Mouse (Mus musculus) forebrain, embryonic 11.5 days (tissue): ENCODE measurements around the gene Tspan12. TPM values are rescaled to one million over a fixed set of nuclear protein-coding genes. Genes with fewer than 3 reads are reported as not detected.

ENCODE experiments used
- ATAC-seq: fragments of 200-750 bp; cut with Nextera tagmentation; replicated peaks from 2 replicates; pipeline ENCODE4 v1.8.0; 2017; ENCODE audit warnings: moderate TSS enrichment; ENCODE audit not compliant: low FRiP score
- DNase-seq: peaks from one replicate; pipeline ENCODE4 v3.0.0-alpha.2; 2017; ENCODE audit warnings: low spot score
- H3K27ac ChIP-seq: fragments of 300-500 bp; sonication (generic); 2 replicates; pipeline ENCODE4 v1.5.1; 2014; ENCODE audit warnings: low read depth, low read length
- H3K27me3 ChIP-seq: fragments of 300-500 bp; sonication (generic); 2 replicates; pipeline ENCODE4 v1.6.1; 2014; ENCODE audit warnings: mild to moderate bottlenecking, low read length, mixed read lengths; ENCODE audit not compliant: control insufficient read depth, insufficient read depth
- H3K36me3 ChIP-seq: fragments of 300-500 bp; sonication (generic); 2 replicates; pipeline ENCODE4 v1.6.1; 2014; ENCODE audit warnings: mild to moderate bottlenecking, low read length, moderate library complexity, mixed read lengths; ENCODE audit not compliant: control insufficient read depth, insufficient read depth
- H3K4me1 ChIP-seq: fragments of 300-500 bp; sonication (generic); replicated peaks from 2 replicates; pipeline ENCODE4 v1.6.1; 2014; ENCODE audit warnings: low read length, mixed read lengths; ENCODE audit not compliant: control insufficient read depth, insufficient read depth
- H3K4me2 ChIP-seq: fragments of 300-500 bp; sonication (generic); 2 replicates; pipeline ENCODE4 v1.6.1; 2014; ENCODE audit warnings: low read depth, mild to moderate bottlenecking, low read length, moderate library complexity, mixed read lengths; ENCODE audit not compliant: severe bottlenecking
- H3K4me3 ChIP-seq: fragments of 300-500 bp; sonication (generic); 2 replicates; pipeline ENCODE4 v1.5.1; 2014; ENCODE audit warnings: low read depth, low read length
- H3K9ac ChIP-seq: fragments of 300-500 bp; sonication (generic); 2 replicates; pipeline ENCODE4 v1.6.1; 2014; ENCODE audit warnings: low read length
- H3K9me3 ChIP-seq: fragments of 300-500 bp; sonication (generic); 2 replicates; pipeline ENCODE4 v1.6.1; 2016; ENCODE audit warnings: low read length, mixed read lengths; ENCODE audit not compliant: control insufficient read depth
- WGBS: fragments of 180-500 bp; shearing (Covaris S2); extraction: QIAGEN DNeasy Blood & Tissue Kit; methylation state at CpG from one replicate; pipeline ENCODE4 v1.1.7; 2014; 5-methylcytosine and 5-hydroxymethylcytosine counted together
- polyA plus RNA-seq: library from polyadenylated mRNA; unstranded; fragments of >200 nt; fragmentation: Nextera tagmentation; extraction: Ambion mirVana; gene quantifications from 2 replicates; pipeline ENCODE4 v1.2.1, GENCODE M21; 2014

Gene Tspan12
- polyA plus RNA-seq, 1 experiment from 2014 or later = 63.5 TPM

- WGBS = 70% methylated on average over 10 of the region's 10 CpGs
These were observed 13.0 kb downstream of the Tspan12 start for GRCm38 (mm10) chr6:21839244-21839814.

DNA sequence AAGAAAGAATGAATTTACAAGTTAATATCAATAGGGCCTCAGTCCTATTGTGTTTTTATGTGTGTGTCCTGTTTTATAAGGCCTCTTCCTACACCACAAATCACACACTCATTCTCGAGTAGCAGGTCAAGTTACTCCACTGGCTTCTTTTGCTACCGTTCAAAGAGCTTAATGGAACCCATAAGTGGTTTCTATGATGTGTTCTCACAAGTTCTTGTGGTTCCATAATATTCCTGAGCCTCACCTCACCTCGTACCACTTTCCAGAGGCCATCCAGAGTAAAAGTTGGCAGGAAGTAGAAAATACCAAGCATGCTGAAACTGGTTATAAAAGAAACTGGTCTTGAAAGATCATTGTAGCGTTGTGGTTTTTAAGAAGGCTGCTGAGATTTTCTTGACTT is 18.8 kb downstream of the Tspan12 start:
- 90% methylated on average over 4 of the region's 4 CpGs for WGBS
- H3K4me3 ChIP-seq = no peak overlapping the region
- DNase-seq = no peak
- no peaks in the 10 kb centered on the region for H3K4me1 ChIP-seq
- ATAC-seq = no peak
- H3K27me3 ChIP-seq = no peaks in the 10 kb centered on the region
- H3K36me3 ChIP-seq = peaks cover 3% of the 10 kb centered on the region; the same call in 1 of the 2 replicates
- H3K9me3 ChIP-seq = no peaks in the 10 kb centered on the region
- no peak overlapping the region for H3K27ac ChIP-seq
- no peak overlapping the region for H3K4me2 ChIP-seq
- no peak overlapping the region for H3K9ac ChIP-seq

More at GRCm38 (mm10) chr6:21839244-21839814, 13.0 kb downstream of the Tspan12 start:
- Histone ChIP-seq H3K9ac (no peak overlapping the region), H3K27me3 (no peaks in the 10 kb centered on the region), H3K4me2 (no peak overlapping the region), H3K4me1 (peaks cover 8% of the 10 kb centered on the region), H3K36me3 (peaks cover under 1% of the 10 kb centered on the region; the same call in 1 of the 2 replicates), H3K27ac (peak overlapping the region; percentile 37; the same call in 1 of the 2 replicates), H3K9me3 (no peaks in the 10 kb centered on the region), H3K4me3 (no peak overlapping the region)
- ATAC-seq (peak; percentile 61), DNase-seq (no peak)

GRCm38 (mm10) chr6:21831871-21832270 is 20.4 kb downstream of the Tspan12 start:
- Histone ChIP-seq H3K4me2 (no peak overlapping the region), H3K4me1 (no peaks in the 10 kb centered on the region), H3K9me3 (no peaks in the 10 kb centered on the region), H3K36me3 (peaks cover 3% of the 10 kb centered on the region; the same call in 1 of the 2 replicates), H3K27me3 (no peaks in the 10 kb centered on the region), H3K9ac (no peak overlapping the region), H3K4me3 (no peak overlapping the region), H3K27ac (no peak overlapping the region)
- 91% methylated on average over 3 of the region's 3 CpGs for WGBS
- ATAC-seq (no peak), DNase-seq (no peak)

GRCm38 (mm10) chr6:21830931-21831330 is 21.4 kb downstream of the Tspan12 start:
- H3K4me2 ChIP-seq = no peak overlapping the region
- 77% methylated on average over 6 of the region's 6 CpGs for WGBS
- DNase-seq = no peak

GRCm38 (mm10) chr6:21829930-21830329 is 22.4 kb downstream of the Tspan12 start:
- Histone ChIP-seq H3K4me1 (no peaks in the 10 kb centered on the region), H3K9ac (no peak overlapping the region), H3K36me3 (peaks cover 3% of the 10 kb centered on the region; the same call in 1 of the 2 replicates), H3K27ac (no peak overlapping the region), H3K27me3 (no peaks in the 10 kb centered on the region), H3K4me2 (no peak overlapping the region), H3K9me3 (no peaks in the 10 kb centered on the region), H3K4me3 (no peak overlapping the region)
- no peak for DNase-seq
- no peak for ATAC-seq
- 87% methylated on average over 7 of the region's 7 CpGs for WGBS

More at GRCm38 (mm10) chr6:21830931-21831330, 21.4 kb downstream of the Tspan12 start:
- H3K4me1 ChIP-seq = no peaks in the 10 kb centered on the region
- H3K9me3 ChIP-seq = no peaks in the 10 kb centered on the region
- H3K27ac ChIP-seq = no peak overlapping the region
- H3K27me3 ChIP-seq = no peaks in the 10 kb centered on the region
- H3K36me3 ChIP-seq = peaks cover 3% of the 10 kb centered on the region; the same call in 1 of the 2 replicates
- ATAC-seq = no peak
- no peak overlapping the region for H3K4me3 ChIP-seq
- no peak overlapping the region for H3K9ac ChIP-seq

GRCm38 (mm10) chr6:21828437-21828836 is 23.9 kb downstream of the Tspan12 start:
- Histone ChIP-seq H3K27ac (no peak overlapping the region), H3K4me1 (no peaks in the 10 kb centered on the region), H3K36me3 (no peaks in the 10 kb centered on the region; the same call in 1 of the 2 replicates), H3K27me3 (no peaks in the 10 kb centered on the region), H3K4me3 (no peak overlapping the region), H3K9me3 (no peaks in the 10 kb centered on the region), H3K4me2 (no peak overlapping the region), H3K9ac (no peak overlapping the region)
- no peak for DNase-seq
- WGBS = 86% methylated on average over 4 of the region's 4 CpGs
- no peak for ATAC-seq

DNA sequence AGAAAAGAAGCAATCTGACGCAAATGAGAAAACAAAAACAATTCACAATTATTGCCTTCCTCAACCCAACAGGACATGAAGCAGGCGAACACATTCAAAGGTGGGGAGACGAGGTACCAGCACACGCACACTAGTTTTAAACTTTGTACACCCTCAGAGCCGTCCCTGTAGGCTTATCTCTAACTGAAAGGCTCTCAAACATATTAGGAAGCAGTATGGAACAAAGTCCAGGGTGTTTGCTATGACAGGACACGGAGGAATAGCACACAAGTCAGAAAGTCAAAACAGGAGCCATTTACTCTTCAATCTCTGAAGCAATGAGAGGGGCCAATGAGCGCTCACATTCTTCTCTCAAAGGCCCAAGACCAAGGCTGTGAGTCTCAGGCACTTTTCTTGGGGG is 24.3 kb downstream of the Tspan12 start:
- Histone ChIP-seq H3K9me3 (no peaks in the 10 kb centered on the region), H3K9ac (no peak overlapping the region), H3K27me3 (no peaks in the 10 kb centered on the region), H3K4me3 (no peak overlapping the region), H3K4me1 (no peaks in the 10 kb centered on the region), H3K4me2 (no peak overlapping the region), H3K36me3 (no peaks in the 10 kb centered on the region; the same call in 1 of the 2 replicates), H3K27ac (no peak overlapping the region)
- no peak for ATAC-seq
- WGBS = 88% methylated on average over 7 of the region's 7 CpGs
- no peak for DNase-seq

DNA sequence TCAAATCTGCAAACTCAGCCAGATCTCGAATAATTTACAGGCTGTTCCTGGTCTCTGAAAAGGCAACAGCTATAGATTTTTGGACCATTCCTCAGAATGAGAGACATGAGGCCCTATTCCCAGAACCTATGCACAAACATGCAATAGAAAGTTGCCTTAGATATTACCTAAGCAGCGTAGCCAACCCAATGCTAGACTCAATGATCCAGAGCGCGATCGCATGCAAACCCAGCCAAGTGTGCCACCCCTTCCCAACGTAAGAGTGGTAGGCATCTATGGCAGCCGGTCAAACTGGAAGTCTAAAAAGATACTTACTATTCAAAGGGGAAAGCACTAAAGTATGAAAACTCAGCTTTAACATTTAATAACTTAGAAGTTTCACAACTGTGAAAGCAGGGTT is 28.6 kb downstream of the Tspan12 start:
- Histone ChIP-seq H3K27ac (no peak overlapping the region), H3K9ac (no peak overlapping the region), H3K4me1 (no peaks in the 10 kb centered on the region), H3K9me3 (no peaks in the 10 kb centered on the region), H3K4me3 (no peak overlapping the region), H3K4me2 (no peak overlapping the region), H3K36me3 (no peaks in the 10 kb centered on the region), H3K27me3 (no peaks in the 10 kb centered on the region)
- DNase-seq (no peak), ATAC-seq (no peak)
- WGBS = 96% methylated on average over 7 of the region's 7 CpGs

DNA sequence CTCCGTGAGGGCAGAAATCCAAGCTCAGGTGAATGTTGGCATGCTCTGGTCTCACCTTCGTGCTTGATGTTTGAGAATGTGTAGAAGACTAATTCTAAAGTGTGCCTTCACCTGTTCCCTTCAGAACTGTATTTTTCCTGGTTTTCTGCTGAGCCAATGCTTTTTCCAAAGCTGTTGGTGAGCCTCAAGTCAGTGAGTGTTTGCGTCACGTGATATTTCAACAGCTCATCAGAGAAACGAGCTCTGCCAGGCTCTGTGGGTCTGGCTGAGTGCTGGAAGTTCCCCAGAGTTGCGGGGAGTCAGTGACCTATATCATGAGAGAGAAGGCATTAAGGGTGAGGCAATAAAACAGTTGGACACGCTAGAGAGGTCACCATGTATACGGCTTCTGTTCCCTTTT is 29.0 kb downstream of the Tspan12 start:
- DNase-seq = no peak
- no peak overlapping the region for H3K9ac ChIP-seq
- no peak for ATAC-seq
- no peaks in the 10 kb centered on the region for H3K4me1 ChIP-seq
- WGBS = 83% methylated on average over 8 of the region's 8 CpGs
- H3K27me3 ChIP-seq = no peaks in the 10 kb centered on the region
- H3K36me3 ChIP-seq = no peaks in the 10 kb centered on the region
- no peak overlapping the region for H3K4me3 ChIP-seq
- no peaks in the 10 kb centered on the region for H3K9me3 ChIP-seq
- H3K4me2 ChIP-seq = no peak overlapping the region
- no peak overlapping the region for H3K27ac ChIP-seq
